Mouse (Mus musculus) lung, postnatal 0 days (tissue): ENCODE measurements around the gene Tmem214. TPM values are rescaled to one million over a fixed set of nuclear protein-coding genes. Genes with fewer than 3 reads are reported as not detected.

Experiments
- ATAC-seq: fragments of 200-750 bp; cut with Nextera tagmentation; 2 replicates; pipeline ENCODE4 v1.8.0; 2017; ENCODE audit warnings: moderate library complexity
- DNase-seq: peaks from one replicate; pipeline ENCODE4 v3.0.0-alpha.2; 2016; ENCODE audit warnings: low spot score
- H3K27ac ChIP-seq: fragments of 300-500 bp; sonication (generic); 2 replicates; pipeline ENCODE4 v1.5.1; 2014; ENCODE audit warnings: antibody characterized with exemption, mild to moderate bottlenecking, low read length, mixed read lengths
- H3K27me3 ChIP-seq: fragments of 300-500 bp; sonication (generic); replicated peaks from 2 replicates; pipeline ENCODE4 v1.6.1; 2014; ENCODE audit warnings: low read length, mixed read lengths; ENCODE audit not compliant: insufficient read depth
- H3K36me3 ChIP-seq: fragments of 300-500 bp; sonication (generic); 2 replicates; pipeline ENCODE4 v1.6.1; 2014; ENCODE audit warnings: low read length, mixed read lengths; ENCODE audit not compliant: insufficient read depth
- H3K4me1 ChIP-seq: fragments of 300-500 bp; sonication (generic); 2 replicates; pipeline ENCODE4 v1.6.1; 2014; ENCODE audit warnings: antibody characterized with exemption, low read depth, low read length, mixed read lengths; ENCODE audit not compliant: insufficient read depth
- H3K4me2 ChIP-seq: fragments of 300-500 bp; sonication (generic); replicated peaks from 2 replicates; pipeline ENCODE4 v1.6.1; 2014; ENCODE audit warnings: low read depth, mild to moderate bottlenecking, low read length, moderate library complexity, mixed read lengths
- H3K4me3 ChIP-seq: fragments of 300-500 bp; sonication (generic); 2 replicates; pipeline ENCODE4 v1.5.1; 2014; ENCODE audit warnings: low read depth, low read length
- H3K9ac ChIP-seq: fragments of 300-500 bp; sonication (generic); replicated peaks from 2 replicates; pipeline ENCODE4 v1.6.1; 2014; ENCODE audit warnings: low read depth, mild to moderate bottlenecking
- H3K9me3 ChIP-seq: fragments of 300-500 bp; sonication (generic); 2 replicates; pipeline ENCODE4 v1.6.1; 2016; ENCODE audit warnings: low read length, mixed read lengths
- CTCF ChIP-seq: IDR thresholded peaks from 2 replicates; pipeline ENCODE4 v1.5.1; 2016; ENCODE audit warnings: antibody characterized with exemption, mild to moderate bottlenecking
- EP300 ChIP-seq: IDR thresholded peaks from 2 replicates; pipeline ENCODE4 v1.6.1; 2016; ENCODE audit warnings: antibody characterized with exemption, mild to moderate bottlenecking, control low read depth
- WGBS: fragments of 180-500 bp; shearing (Covaris S2); extraction: QIAGEN DNeasy Blood & Tissue Kit; methylation state at CpG from one replicate; pipeline ENCODE4 v1.1.7; 2014; 5-methylcytosine and 5-hydroxymethylcytosine counted together
- polyA plus RNA-seq: library from polyadenylated mRNA; unstranded; fragments of >200 nt; fragmentation: Nextera tagmentation; extraction: Ambion mirVana; gene quantifications from 2 replicates; pipeline ENCODE4 v1.2.1, GENCODE M21; 2015

The Tmem214 gene
- polyA plus RNA-seq, 1 experiment from 2014 or later, result 58.2 TPM

DNA sequence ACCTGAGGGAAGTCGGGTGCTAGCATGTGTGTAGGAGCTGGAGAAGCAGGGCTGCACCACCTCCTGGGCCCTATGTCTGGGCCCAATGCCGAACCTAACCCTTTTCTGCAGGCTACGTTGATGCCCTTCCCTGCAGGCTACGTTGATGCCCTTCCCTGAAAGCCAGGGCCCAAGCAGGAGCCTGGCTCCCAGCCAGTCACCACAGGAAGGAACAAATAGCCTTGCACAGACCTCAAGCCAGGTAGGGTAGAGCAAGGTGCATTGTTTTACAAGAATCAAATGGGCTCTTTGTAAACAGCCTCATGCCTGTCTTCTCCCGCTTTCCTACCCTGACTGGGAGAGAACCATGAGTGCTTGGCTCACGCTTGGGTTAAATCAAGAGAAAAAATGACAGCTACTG lies 42.0 kb upstream of the Tmem214 start:
- Histone ChIP-seq H3K4me1 (no peaks in the 10 kb centered on the region; the same call in 1 of the 2 replicates), H3K9ac (no peak overlapping the region), H3K4me3 (no peak overlapping the region), H3K27ac (no peak overlapping the region), H3K27me3 (no peaks in the 10 kb centered on the region), H3K9me3 (no peaks in the 10 kb centered on the region), H3K4me2 (no peak overlapping the region), H3K36me3 (no peaks in the 10 kb centered on the region)
- no peak for ATAC-seq
- DNase-seq, result peak; percentile 5
- TF ChIP-seq EP300 (no peak), CTCF (no peak)
- WGBS, result 64% methylated on average over 6 of the region's 6 CpGs

DNA sequence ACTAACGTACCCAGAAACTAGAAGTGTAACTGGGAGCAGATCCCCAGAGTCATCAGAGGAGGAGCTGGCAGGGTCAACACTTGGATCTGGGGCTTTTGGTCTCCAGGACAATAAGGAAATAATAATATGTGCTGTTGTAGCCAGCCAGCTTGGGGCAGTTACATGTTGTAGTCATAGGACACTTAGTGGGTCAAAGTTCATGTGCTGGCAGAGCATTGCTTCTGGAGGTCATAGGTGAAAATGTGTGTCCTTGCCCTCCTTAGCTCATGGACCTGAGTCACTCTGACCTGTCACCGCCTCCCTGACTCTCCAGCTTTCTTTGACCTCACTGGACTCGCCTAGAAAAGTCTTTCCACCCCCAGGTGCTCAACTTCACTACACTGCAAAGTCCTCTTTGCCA lies 34.4 kb upstream of the Tmem214 start:
- Histone ChIP-seq H3K4me1 (no peaks in the 10 kb centered on the region), H3K4me3 (no peak overlapping the region), H3K9ac (no peak overlapping the region), H3K27ac (no peak overlapping the region), H3K27me3 (no peaks in the 10 kb centered on the region), H3K9me3 (no peaks in the 10 kb centered on the region), H3K4me2 (no peak overlapping the region), H3K36me3 (no peaks in the 10 kb centered on the region)
- 84% methylated on average over 3 of the region's 3 CpGs for WGBS
- ATAC-seq (no peak), DNase-seq (no peak)
- TF ChIP-seq EP300 (no peak), CTCF (no peak)

- no peak overlapping the region for H3K4me2 ChIP-seq
- 72% methylated on average over 2 of the region's 2 CpGs for WGBS
- TF ChIP-seq EP300, result no peak
- TF ChIP-seq CTCF, result no peak
- H3K4me1 ChIP-seq, result no peaks in the 10 kb centered on the region
- ATAC-seq (no peak), DNase-seq (peak; percentile 6)
- no peaks in the 10 kb centered on the region for H3K9me3 ChIP-seq
- H3K27ac ChIP-seq, result no peak overlapping the region
- H3K36me3 ChIP-seq, result no peaks in the 10 kb centered on the region
- no peaks in the 10 kb centered on the region for H3K27me3 ChIP-seq
- H3K9ac ChIP-seq, result no peak overlapping the region
- no peak overlapping the region for H3K4me3 ChIP-seq
These were observed 28.1 kb upstream of the Tmem214 start for GRCm38 (mm10) chr5:30839731-30840130.

DNA sequence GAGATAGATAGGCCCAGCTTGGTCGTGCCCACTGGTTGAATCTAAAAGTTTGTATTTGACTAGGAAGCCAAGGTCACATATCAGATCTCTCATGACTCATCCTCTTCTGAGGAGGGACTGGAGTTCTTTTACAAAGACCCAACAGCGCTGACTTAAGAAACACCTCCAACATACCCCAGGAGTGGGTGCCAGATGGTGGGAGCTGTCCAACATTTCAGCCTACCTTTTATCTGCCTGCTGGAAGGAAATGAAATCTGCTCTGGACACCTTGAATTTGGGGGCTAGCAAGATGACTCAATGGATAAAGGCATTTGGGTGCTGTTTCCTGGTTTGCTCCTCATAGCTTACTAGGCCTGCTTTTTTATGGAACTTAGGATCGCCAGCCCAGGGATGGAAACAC lies 25.9 kb upstream of the Tmem214 start:
- H3K36me3 ChIP-seq, result no peaks in the 10 kb centered on the region
- no peak overlapping the region for H3K27ac ChIP-seq
- H3K9ac ChIP-seq, result no peak overlapping the region
- H3K27me3 ChIP-seq, result no peaks in the 10 kb centered on the region
- ATAC-seq, result no peak
- H3K4me2 ChIP-seq, result no peak overlapping the region
- H3K9me3 ChIP-seq, result no peaks in the 10 kb centered on the region
- DNase-seq, result no peak
- no peaks in the 10 kb centered on the region for H3K4me1 ChIP-seq
- 43% methylated on average over 3 of the region's 3 CpGs for WGBS
- TF ChIP-seq CTCF, result no peak
- TF ChIP-seq EP300, result no peak
- no peak overlapping the region for H3K4me3 ChIP-seq

- Histone ChIP-seq H3K4me1 (peaks cover 5% of the 10 kb centered on the region; the same call in 1 of the 2 replicates), H3K9ac (no peak overlapping the region), H3K36me3 (no peaks in the 10 kb centered on the region), H3K27me3 (no peaks in the 10 kb centered on the region), H3K4me3 (no peak overlapping the region), H3K27ac (peak overlapping the region; percentile 92), H3K4me2 (no peak overlapping the region), H3K9me3 (no peaks in the 10 kb centered on the region)
- 31% methylated on average over 6 of the region's 6 CpGs for WGBS
- ATAC-seq, result peak; percentile 97
- TF ChIP-seq CTCF, result no peak
- peak; percentile 84 for TF ChIP-seq EP300
- DNase-seq, result peak; percentile 96
These were observed 17.8 kb upstream of the Tmem214 start for GRCm38 (mm10) chr5:30849891-30850555.

GRCm38 (mm10) chr5:30850556-30850925 lies 17.3 kb upstream of the Tmem214 start:
- H3K9ac ChIP-seq, result no peak overlapping the region
- H3K4me1 ChIP-seq, result peaks cover 5% of the 10 kb centered on the region; the same call in 1 of the 2 replicates
- DNase-seq (no peak), ATAC-seq (no peak; the same call in 1 of the 2 replicates)
- no peak overlapping the region for H3K4me3 ChIP-seq
- H3K27ac ChIP-seq, result peak overlapping the region; percentile 92
- TF ChIP-seq EP300 (no peak), CTCF (no peak)
- no peak overlapping the region for H3K4me2 ChIP-seq
- no peaks in the 10 kb centered on the region for H3K36me3 ChIP-seq
- H3K27me3 ChIP-seq, result no peaks in the 10 kb centered on the region
- H3K9me3 ChIP-seq, result no peaks in the 10 kb centered on the region
- WGBS, result 40% methylated on average over 2 of the region's 2 CpGs
